Mouse (Mus musculus) olfactory bulb, adult 2 months (tissue): Measurements from ENCODE around the gene Zc3hav1. TPM values are rescaled to one million over a fixed set of nuclear protein-coding genes. Genes with fewer than 3 reads are reported as not detected.

Experiments used
- H3K27ac ChIP-seq: fragments of 200-500 bp; 2 replicates; pipeline ENCODE4 v1.5.1; 2012; ENCODE audit warnings: low read depth, low read length; ENCODE audit not compliant: insufficient read depth
- H3K4me1 ChIP-seq: fragments of 200-500 bp; 2 replicates; pipeline ENCODE4 v1.6.1; 2012; ENCODE audit warnings: low read length; ENCODE audit not compliant: control insufficient read depth, insufficient read depth
- H3K4me3 ChIP-seq: fragments of 200-500 bp; 2 replicates; pipeline ENCODE4 v1.5.1; 2012; ENCODE audit warnings: mild to moderate bottlenecking, low read depth, low read length, moderate library complexity; ENCODE audit not compliant: insufficient read depth
- CTCF ChIP-seq: fragments of 200-500 bp; IDR thresholded peaks from 2 replicates; pipeline ENCODE4 v1.5.1; 2012; ENCODE audit warnings: low read depth, mild to moderate bottlenecking, low read length, moderate library complexity; ENCODE audit not compliant: insufficient read depth
- POLR2A ChIP-seq: fragments of 200-500 bp; IDR thresholded peaks from 2 replicates; pipeline ENCODE4 v1.6.1; 2012; ENCODE audit warnings: mild to moderate bottlenecking, low read depth, low read length, moderate library complexity; ENCODE audit not compliant: insufficient read depth
- WGBS: fragments of 180-500 bp; shearing (Covaris S2); methylation state at CpG from one replicate; pipeline ENCODE4 v1.1.7; 2018; 5-methylcytosine and 5-hydroxymethylcytosine counted together
- polyA plus RNA-seq: library from polyadenylated mRNA; stranded (reverse); fragments of >200 nt; gene quantifications from 2 replicates; pipeline ENCODE4 v1.2.4, GENCODE M21; 2012; ENCODE audit warnings: low replicate concordance; ENCODE audit not compliant: missing spikeins, insufficient read depth, insufficient read length

The Zc3hav1 gene
- polyA plus RNA-seq, 1 experiment, result not detected

- 60% methylated on average over 3 of the region's 3 CpGs for WGBS
- H3K4me3 ChIP-seq, result no peak overlapping the region
- H3K4me1 ChIP-seq, result no peaks in the 10 kb centered on the region
- H3K27ac ChIP-seq, result no peak overlapping the region
- no peak for TF ChIP-seq POLR2A
- no peak for TF ChIP-seq CTCF
Observed at GRCm38 (mm10) chr6:38343581-38343980, 10.8 kb downstream of the Zc3hav1 start.

- Histone ChIP-seq H3K4me1 (no peaks in the 10 kb centered on the region), H3K4me3 (no peak overlapping the region), H3K27ac (no peak overlapping the region)
- TF ChIP-seq POLR2A (no peak), CTCF (no peak)
- WGBS, result 81% methylated on average over 8 of the region's 8 CpGs
Observed at GRCm38 (mm10) chr6:38342666-38342992, 11.8 kb downstream of the Zc3hav1 start.

- no peak overlapping the region for H3K27ac ChIP-seq
- no peak overlapping the region for H3K4me3 ChIP-seq
- no peak for TF ChIP-seq POLR2A
- no peak for TF ChIP-seq CTCF
- H3K4me1 ChIP-seq, result no peaks in the 10 kb centered on the region
- 81% methylated on average over 11 of the region's 11 CpGs for WGBS
Observed at GRCm38 (mm10) chr6:38341751-38342665, 12.4 kb downstream of the Zc3hav1 start.

GRCm38 (mm10) chr6:38339078-38339477, 15.3 kb downstream of the Zc3hav1 start:
- H3K4me3 ChIP-seq, result no peak overlapping the region
- H3K27ac ChIP-seq, result no peak overlapping the region
- TF ChIP-seq POLR2A (no peak), CTCF (no peak)
- H3K4me1 ChIP-seq, result no peaks in the 10 kb centered on the region
- 65% methylated on average over 2 of the region's 2 CpGs for WGBS

- Histone ChIP-seq H3K4me1 (no peaks in the 10 kb centered on the region), H3K4me3 (no peak overlapping the region), H3K27ac (no peak overlapping the region)
- 82% methylated on average over 6 of the region's 6 CpGs for WGBS
- TF ChIP-seq CTCF (no peak), POLR2A (no peak)
Observed at GRCm38 (mm10) chr6:38337951-38338350, 16.5 kb downstream of the Zc3hav1 start.

- no peak overlapping the region for H3K4me3 ChIP-seq
- WGBS, result 92% methylated on average over 4 of the region's 4 CpGs
- no peak overlapping the region for H3K27ac ChIP-seq
- no peaks in the 10 kb centered on the region for H3K4me1 ChIP-seq
- TF ChIP-seq CTCF, result no peak
- TF ChIP-seq POLR2A, result no peak
Observed at GRCm38 (mm10) chr6:38337166-38337705, 17.2 kb downstream of the Zc3hav1 start.

- no peak overlapping the region for H3K4me3 ChIP-seq
- no peak overlapping the region for H3K27ac ChIP-seq
- TF ChIP-seq CTCF, result no peak
- TF ChIP-seq POLR2A, result no peak
- WGBS, result 91% methylated on average over 6 of the region's 6 CpGs
- H3K4me1 ChIP-seq, result no peaks in the 10 kb centered on the region
Observed at GRCm38 (mm10) chr6:38335264-38335663, 19.1 kb downstream of the Zc3hav1 start.

- no peak overlapping the region for H3K27ac ChIP-seq
- H3K4me3 ChIP-seq, result no peak overlapping the region
- TF ChIP-seq POLR2A, result no peak
- no peak for TF ChIP-seq CTCF
- no peaks in the 10 kb centered on the region for H3K4me1 ChIP-seq
- WGBS, result 18% methylated on average over 4 of the region's 4 CpGs
Observed at GRCm38 (mm10) chr6:38326596-38326995, 27.8 kb downstream of the Zc3hav1 start.

- Histone ChIP-seq H3K4me1 (no peaks in the 10 kb centered on the region), H3K27ac (no peak overlapping the region), H3K4me3 (no peak overlapping the region)
- TF ChIP-seq CTCF (no peak), POLR2A (no peak)
- 94% methylated on average over 9 of the region's 9 CpGs for WGBS
Observed at GRCm38 (mm10) chr6:38320621-38321020, 33.8 kb downstream of the Zc3hav1 start.
